Mouse (Mus musculus): ENCODE results near the gene Spaca7. TPM values are rescaled to one million over a fixed set of nuclear protein-coding genes. Genes with fewer than 3 reads are reported as not detected.

Gene Spaca7
- polyA plus RNA-seq, 1 experiment = not detected

- TF ChIP-seq CTCF (IDR thresholded peaks at IDR 0.05; ENCODE audit: extremely low read depth, insufficient read depth, low read length) (no peak), POLR2A (IDR thresholded peaks at IDR 0.05; ENCODE audit: extremely low read depth, insufficient read depth, low read length) (no peak)
- no peaks in the 10 kb centered on the region for H3K4me1 ChIP-seq (ENCODE audit: control insufficient read depth, insufficient read depth, low read length)
- no peak overlapping the region for H3K4me3 ChIP-seq (ENCODE audit: insufficient read depth, low read length)
- no peak overlapping the region for H3K27ac ChIP-seq (ENCODE audit: insufficient read depth, low read length)
Observed at GRCm38 (mm10) chr8:12641527-12641926, 68.7 kb downstream of the Spaca7 start.

GRCm38 (mm10) chr8:12644341-12644740, 71.5 kb downstream of the Spaca7 start:
- Histone ChIP-seq H3K4me3 (ENCODE audit: insufficient read depth, low read length) (no peak overlapping the region), H3K27ac (ENCODE audit: insufficient read depth, low read length) (no peak overlapping the region), H3K4me1 (ENCODE audit: control insufficient read depth, insufficient read depth, low read length) (no peaks in the 10 kb centered on the region)
- no peak for TF ChIP-seq CTCF (IDR thresholded peaks at IDR 0.05; ENCODE audit: extremely low read depth, insufficient read depth, low read length)
- TF ChIP-seq POLR2A (IDR thresholded peaks at IDR 0.05; ENCODE audit: extremely low read depth, insufficient read depth, low read length) = no peak

- H3K27ac ChIP-seq (ENCODE audit: insufficient read depth, low read length) = no peak overlapping the region
- TF ChIP-seq POLR2A (IDR thresholded peaks at IDR 0.05; ENCODE audit: extremely low read depth, insufficient read depth, low read length) (no peak), CTCF (IDR thresholded peaks at IDR 0.05; ENCODE audit: extremely low read depth, insufficient read depth, low read length) (no peak)
- H3K4me1 ChIP-seq (ENCODE audit: control insufficient read depth, insufficient read depth, low read length) = no peaks in the 10 kb centered on the region
- H3K4me3 ChIP-seq (ENCODE audit: insufficient read depth, low read length) = no peak overlapping the region
Observed at GRCm38 (mm10) chr8:12644894-12645293, 72.1 kb downstream of the Spaca7 start.

GRCm38 (mm10) chr8:12646536-12646935, 73.7 kb downstream of the Spaca7 start:
- no peak for TF ChIP-seq CTCF (IDR thresholded peaks at IDR 0.05; ENCODE audit: extremely low read depth, insufficient read depth, low read length)
- no peak for TF ChIP-seq POLR2A (IDR thresholded peaks at IDR 0.05; ENCODE audit: extremely low read depth, insufficient read depth, low read length)
- Histone ChIP-seq H3K27ac (ENCODE audit: insufficient read depth, low read length) (no peak overlapping the region), H3K4me3 (ENCODE audit: insufficient read depth, low read length) (no peak overlapping the region), H3K4me1 (ENCODE audit: control insufficient read depth, insufficient read depth, low read length) (no peaks in the 10 kb centered on the region)

- no peak for TF ChIP-seq POLR2A (IDR thresholded peaks at IDR 0.05; ENCODE audit: extremely low read depth, insufficient read depth, low read length)
- TF ChIP-seq CTCF (IDR thresholded peaks at IDR 0.05; ENCODE audit: extremely low read depth, insufficient read depth, low read length) = no peak
- Histone ChIP-seq H3K27ac (ENCODE audit: insufficient read depth, low read length) (no peak overlapping the region), H3K4me1 (ENCODE audit: control insufficient read depth, insufficient read depth, low read length) (no peaks in the 10 kb centered on the region), H3K4me3 (ENCODE audit: insufficient read depth, low read length) (no peak overlapping the region)
Observed at GRCm38 (mm10) chr8:12648951-12649350, 76.1 kb downstream of the Spaca7 start.

Other genes with a start within 250 kb of the Spaca7 start
- gene Sox1, start 177.7 kb upstream of the Spaca7 start, polyA plus RNA-seq (2012; rRNA removed) = 6.1 and 6.8 TPM in 2 replicates
- gene Tubgcp3, start 99.2 kb downstream of the Spaca7 start, polyA plus RNA-seq (2012; rRNA removed) = 52.7 and 55.2 TPM in 2 replicates
- 40.1 and 44.3 TPM in 2 replicates for gene Atp11a, start 184.0 kb downstream of the Spaca7 start, polyA plus RNA-seq (2012; rRNA removed)

Measured in cortical plate, adult 2 months (tissue).